Mouse (Mus musculus) liver (tissue): ENCODE measurements around the gene Prr3.
"Not testable (repeated sequence)": the region's sequence is repeated elsewhere in the genome, so short reads cannot be mapped to it uniquely, and the experiment has no call there.

Experiments used
- DNase-seq: peaks from one replicate; pipeline ENCODE4 v3.0.0-alpha.2; 2020; ENCODE audit warnings: mixed read lengths

Gene Prr3

GRCm38 (mm10) chr17:35979401-35980362, at the start of gene Prr3, which contains the start of gene Gnl1:
Gene Prr3, minus strand, starts transcription at chr17:35980236.
Gene Gnl1, plus strand, starts transcription at chr17:35979851.
- DNase-seq: peak; percentile 84

GRCm38 (mm10) chr17:36028879-36029619, 49.0 kb upstream of the Prr3 start:
- no peak for DNase-seq

- no peak for DNase-seq
Measured at GRCm38 (mm10) chr17:36027663-36028062, 47.6 kb upstream of the Prr3 start.

- DNase-seq: no peak
Measured at GRCm38 (mm10) chr17:36025901-36026300, 45.9 kb upstream of the Prr3 start.

- no peak for DNase-seq
Measured at GRCm38 (mm10) chr17:36025197-36025596, 45.2 kb upstream of the Prr3 start.

GRCm38 (mm10) chr17:36023710-36024654, 43.9 kb upstream of the Prr3 start:
- DNase-seq: peak; percentile 48

GRCm38 (mm10) chr17:36022922-36023321, 42.9 kb upstream of the Prr3 start:
- no peak for DNase-seq

GRCm38 (mm10) chr17:36022098-36022497, 42.1 kb upstream of the Prr3 start:
- no peak for DNase-seq

- no peak for DNase-seq
Measured at GRCm38 (mm10) chr17:36021309-36021708, 41.3 kb upstream of the Prr3 start.

- peak; percentile 85 for DNase-seq
Measured at GRCm38 (mm10) chr17:36020191-36021073, 40.4 kb upstream of the Prr3 start, which contains the start of gene H2-T24. Gene H2-T24, minus strand, starts transcription at chr17:36020560.

- no peak for DNase-seq
Measured at GRCm38 (mm10) chr17:36019519-36019918, 39.5 kb upstream of the Prr3 start.

- peak; percentile 57 for DNase-seq
Measured at GRCm38 (mm10) chr17:36018979-36019378, 38.9 kb upstream of the Prr3 start.

GRCm38 (mm10) chr17:36017046-36017445, 37.0 kb upstream of the Prr3 start:
- no peak for DNase-seq

- no peak for DNase-seq
Measured at GRCm38 (mm10) chr17:36014977-36015376, 34.9 kb upstream of the Prr3 start.

GRCm38 (mm10) chr17:36004409-36004808, 24.4 kb upstream of the Prr3 start:
- DNase-seq: not testable (repeated sequence)

GRCm38 (mm10) chr17:36003331-36003730, 23.3 kb upstream of the Prr3 start:
- DNase-seq: no peak

- DNase-seq: peak; percentile 87
Measured at GRCm38 (mm10) chr17:36001966-36002365, 21.9 kb upstream of the Prr3 start.

- peak; percentile 39 for DNase-seq
Measured at GRCm38 (mm10) chr17:36001121-36001897, 21.3 kb upstream of the Prr3 start.

- no peak for DNase-seq
Measured at GRCm38 (mm10) chr17:36000349-36000748, 20.3 kb upstream of the Prr3 start.

- DNase-seq: no peak
Measured at GRCm38 (mm10) chr17:35999356-35999755, 19.3 kb upstream of the Prr3 start.
